Mouse (Mus musculus) natural killer cell, adult 2 months (primary cell): ENCODE results near the gene Dclk3.

ENCODE experiments used
- DNase-seq, 2 experiments: peaks; one replicate each; pipeline ENCODE4 v3.0.0; 2022; ENCODE audit warnings: low spot score in 2 of 2

The Dclk3 gene

DNA sequence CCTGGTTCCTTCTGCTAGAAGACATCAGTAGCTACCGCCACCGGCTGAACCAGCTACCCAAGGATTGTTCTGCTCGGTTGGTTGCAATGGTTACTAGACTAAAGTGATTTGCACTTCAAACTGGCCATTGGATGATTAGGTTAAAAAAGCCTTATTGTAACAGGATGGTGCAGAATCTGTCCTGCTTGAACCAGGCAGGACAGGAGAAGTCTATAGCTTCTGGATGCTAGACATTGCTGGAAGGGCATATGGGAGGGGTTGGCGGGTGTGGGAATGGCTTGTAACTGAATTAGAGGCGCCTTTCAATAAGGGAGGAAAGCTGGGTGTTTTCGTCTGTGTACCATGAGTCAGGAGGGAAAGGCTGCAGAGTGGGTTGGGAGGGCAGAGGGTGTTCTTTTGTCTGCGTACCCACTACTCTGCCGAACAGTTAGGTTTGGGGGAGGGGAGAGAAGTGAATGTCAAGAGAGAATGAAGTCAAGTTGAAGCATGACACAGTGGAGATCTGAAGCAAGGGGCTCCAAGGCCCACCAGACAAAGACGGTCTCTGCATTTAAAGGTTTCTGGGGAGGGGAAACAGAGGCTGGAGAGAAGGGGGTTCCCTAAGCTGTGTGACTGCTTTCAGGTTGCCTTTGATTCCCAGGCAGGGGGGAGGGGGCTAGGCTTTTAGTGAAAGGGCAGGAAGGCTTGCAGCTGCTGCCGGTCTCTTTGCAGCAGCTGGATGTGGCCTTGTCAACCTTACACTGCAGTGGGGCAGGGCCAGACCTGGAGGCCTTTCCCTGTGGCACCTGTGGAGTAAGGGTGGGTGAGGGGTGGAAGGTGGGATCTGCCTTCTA lies 48.0 kb downstream of the Dclk3 start:
- DNase-seq, result no peak

DNA sequence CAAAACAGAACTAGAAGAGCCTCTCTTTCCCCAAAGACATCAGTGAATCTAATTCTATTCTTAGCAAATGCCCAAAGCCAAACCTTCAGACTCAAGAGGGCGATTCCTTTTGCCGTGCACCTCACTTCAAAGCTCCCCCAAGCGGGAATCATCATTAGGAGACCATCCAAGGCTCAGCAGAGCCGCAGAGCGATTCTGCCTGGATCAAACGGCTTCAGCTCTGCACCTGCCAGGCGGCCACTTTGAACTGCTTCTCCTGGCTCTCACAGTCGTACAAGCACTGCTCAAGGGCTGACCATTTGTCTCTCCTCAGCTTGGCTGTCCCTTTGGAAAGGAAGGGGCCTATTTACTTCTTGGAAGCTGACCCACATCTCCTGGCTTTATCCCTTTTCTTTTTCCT lies 51.7 kb downstream of the Dclk3 start:
- DNase-seq, result no peak

GRCm38 (mm10) chr9:111491280-111491679 lies 52.4 kb downstream of the Dclk3 start:
- no peak for DNase-seq

- no peak for DNase-seq
These were observed 54.6 kb downstream of the Dclk3 start for GRCm38 (mm10) chr9:111493490-111493889.

DNA sequence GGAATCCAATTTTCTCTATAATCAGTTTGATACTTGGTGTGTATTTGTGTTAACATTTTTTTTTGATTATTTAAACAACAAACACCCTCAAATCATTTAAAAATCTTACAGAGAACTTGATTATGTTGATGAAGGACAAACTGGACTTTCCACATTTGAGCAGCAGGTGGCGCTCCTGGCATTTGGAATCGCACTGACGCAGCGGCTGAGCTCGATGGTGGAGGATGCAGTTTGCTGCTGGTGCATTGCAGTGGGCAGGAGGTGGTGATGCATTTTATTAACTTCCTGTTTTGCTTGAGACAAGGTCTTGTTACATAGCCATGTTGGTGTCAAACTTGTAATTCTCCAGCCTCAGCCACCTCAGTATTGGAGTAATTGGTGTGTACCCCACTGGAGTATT lies 56.7 kb downstream of the Dclk3 start:
- peak; percentile 14 to 41 for DNase-seq

DNA sequence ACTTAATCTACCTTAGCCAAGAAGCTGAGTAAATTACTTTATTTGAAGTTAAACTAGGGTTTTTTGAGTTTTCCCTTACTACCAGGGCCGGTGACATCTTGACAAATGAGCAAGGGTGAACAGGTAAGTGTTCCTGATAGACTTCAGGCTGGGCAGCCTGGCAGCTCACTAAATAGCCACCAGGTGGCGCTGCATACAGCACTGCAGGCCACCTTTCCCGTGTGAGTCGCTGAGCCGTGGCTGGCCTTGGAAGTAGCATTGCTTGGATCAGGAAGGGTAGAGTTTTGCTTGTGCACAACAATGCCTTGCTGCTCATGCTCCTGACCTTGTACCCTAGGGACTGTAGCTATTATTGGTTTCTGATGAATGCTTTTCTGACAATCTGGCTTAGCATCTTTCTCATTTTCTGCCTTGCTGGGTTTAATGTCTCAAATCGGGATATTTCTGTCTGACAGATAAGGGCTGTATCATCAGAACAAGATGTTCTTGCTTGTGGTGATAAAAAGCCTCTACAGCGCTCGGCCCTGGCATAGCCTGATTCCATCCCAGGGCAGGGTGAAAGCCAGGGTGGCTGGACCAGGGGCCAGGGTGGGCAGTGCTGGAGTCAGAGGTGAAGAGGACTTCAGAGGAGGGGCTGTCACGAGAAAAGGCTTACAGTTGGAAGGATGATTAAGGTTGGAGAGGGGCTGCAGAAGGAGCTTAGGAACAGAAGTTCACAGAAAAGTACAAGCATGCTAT lies 58.4 kb downstream of the Dclk3 start:
- peak in 1 of 2 experiments; percentile 17 for DNase-seq

- DNase-seq, result no peak
These were observed 61.3 kb downstream of the Dclk3 start for GRCm38 (mm10) chr9:111500211-111500610.

DNA sequence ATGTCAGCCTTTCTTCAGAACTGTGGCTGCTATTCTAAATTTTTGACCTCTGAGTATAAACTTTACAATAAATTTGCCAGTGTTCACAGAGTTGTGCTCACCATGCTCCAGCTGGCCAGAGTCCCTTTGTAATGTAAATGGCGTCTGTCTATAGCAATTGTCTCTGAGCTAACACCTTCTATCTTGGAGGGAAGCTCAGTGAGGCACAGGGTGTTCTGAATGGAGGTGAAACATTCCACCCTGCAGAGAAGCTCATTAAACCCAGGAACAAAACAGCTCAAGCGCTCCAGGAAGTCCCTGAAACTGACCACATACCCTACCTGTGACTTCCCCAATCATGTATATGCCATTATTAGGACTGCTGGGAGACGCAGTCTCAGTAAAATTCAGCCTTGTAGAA lies 67.2 kb downstream of the Dclk3 start:
- DNase-seq, result no peak

- no peak for DNase-seq
These were observed 75.9 kb downstream of the Dclk3 start for GRCm38 (mm10) chr9:111514586-111515473.

- DNase-seq, result no peak
These were observed 76.7 kb downstream of the Dclk3 start for GRCm38 (mm10) chr9:111515536-111515935.

DNA sequence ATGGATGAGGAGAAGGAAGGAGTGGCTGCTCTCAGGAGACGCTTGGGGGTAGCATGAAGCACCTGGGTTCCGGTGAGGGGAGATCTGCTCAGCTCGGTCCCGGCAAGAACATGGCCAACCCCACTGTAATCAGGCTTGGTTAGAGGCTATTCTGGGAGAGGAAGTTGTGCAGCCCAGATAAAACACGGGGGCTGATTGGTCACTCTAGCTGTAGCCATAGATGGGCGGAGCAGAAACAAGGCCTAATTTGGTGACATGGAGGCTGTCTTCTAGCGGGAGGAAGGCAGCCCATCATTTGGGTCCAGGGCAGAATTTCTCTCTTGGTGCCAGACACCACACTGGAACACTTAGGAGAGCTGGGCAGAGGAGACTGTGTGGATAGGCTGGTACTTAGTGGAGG lies 83.3 kb downstream of the Dclk3 start:
- DNase-seq, result no peak

DNA sequence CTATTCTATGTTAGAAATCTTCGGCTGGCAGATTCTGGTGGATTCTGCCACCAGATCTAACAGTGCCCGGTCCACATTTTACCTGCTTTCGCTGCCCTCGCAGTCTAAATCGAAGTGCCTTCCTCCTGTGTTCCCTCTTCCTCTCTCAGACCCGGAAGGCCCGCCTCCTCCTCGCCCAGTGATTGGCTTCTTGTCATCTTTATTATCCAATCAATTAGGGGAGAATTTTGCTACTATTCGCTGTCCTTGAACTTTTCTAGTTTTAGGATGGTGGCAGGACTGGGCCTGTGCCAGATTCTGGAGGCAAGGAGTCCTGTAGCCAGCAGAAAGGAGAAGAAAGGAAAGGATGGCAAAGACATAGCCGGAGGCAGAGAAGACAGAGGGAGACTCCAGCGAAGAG lies 84.2 kb downstream of the Dclk3 start:
- no peak for DNase-seq

DNA sequence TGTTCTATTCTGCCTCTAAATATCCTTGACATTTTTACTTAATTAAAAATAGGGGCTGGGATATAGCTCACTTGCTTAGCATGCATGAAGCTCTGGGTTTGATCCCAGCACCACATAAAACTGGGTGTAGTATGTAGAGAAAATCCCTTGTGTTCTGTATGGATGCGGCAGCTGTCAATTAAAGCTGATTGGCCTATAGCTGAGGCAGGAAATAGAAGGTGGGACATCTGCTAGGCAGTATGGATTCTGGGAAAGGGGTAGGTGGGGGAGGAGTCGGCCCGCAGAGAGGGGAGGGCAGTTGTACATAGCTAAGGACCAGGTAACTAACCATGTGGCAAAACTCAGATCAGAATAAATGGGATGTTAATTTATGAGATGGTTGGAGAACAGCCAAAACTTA lies 85.0 kb downstream of the Dclk3 start:
- no peak for DNase-seq

- no peak for DNase-seq
These were observed 96.0 kb downstream of the Dclk3 start for GRCm38 (mm10) chr9:111534744-111535423.

DNA sequence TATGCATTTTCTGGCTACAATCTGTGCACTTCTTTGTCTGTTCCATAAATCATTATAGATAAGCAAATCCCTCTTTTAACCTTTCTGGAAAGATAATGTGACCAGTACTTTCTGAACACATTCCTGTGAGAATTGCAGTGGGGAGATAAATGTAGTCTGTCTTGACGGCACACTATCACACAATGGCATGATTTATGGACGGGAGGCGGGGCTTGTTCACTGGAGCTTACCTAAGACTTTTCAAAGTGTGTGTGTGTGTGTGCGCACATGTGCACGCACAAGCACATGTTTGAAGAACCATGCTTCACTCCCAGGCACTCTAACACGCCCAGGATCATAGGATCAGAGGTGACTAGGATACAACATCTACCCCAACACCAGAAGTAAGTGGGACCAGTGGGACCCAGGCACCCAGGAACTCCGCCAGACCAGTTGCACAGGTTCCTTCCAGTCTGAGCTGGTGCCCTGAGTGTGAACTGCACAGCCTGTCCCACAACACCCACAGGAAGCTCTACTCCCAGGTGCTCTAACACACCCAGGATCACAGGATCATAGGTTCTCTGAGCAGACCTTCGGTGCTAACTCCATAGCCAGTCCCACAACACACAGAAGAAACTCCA lies 96.7 kb downstream of the Dclk3 start:
- no peak for DNase-seq
